Mouse (Mus musculus) mature B cell (primary cell): ENCODE data around the gene Actl11.

Experiments used
- in situ Hi-C: fragments of 300-500 bp; cut with MboI; formaldehyde crosslinking; loops from 2 replicates; pipeline ENCODE4 v1.14.3; 2019

Gene Actl11

DNA sequence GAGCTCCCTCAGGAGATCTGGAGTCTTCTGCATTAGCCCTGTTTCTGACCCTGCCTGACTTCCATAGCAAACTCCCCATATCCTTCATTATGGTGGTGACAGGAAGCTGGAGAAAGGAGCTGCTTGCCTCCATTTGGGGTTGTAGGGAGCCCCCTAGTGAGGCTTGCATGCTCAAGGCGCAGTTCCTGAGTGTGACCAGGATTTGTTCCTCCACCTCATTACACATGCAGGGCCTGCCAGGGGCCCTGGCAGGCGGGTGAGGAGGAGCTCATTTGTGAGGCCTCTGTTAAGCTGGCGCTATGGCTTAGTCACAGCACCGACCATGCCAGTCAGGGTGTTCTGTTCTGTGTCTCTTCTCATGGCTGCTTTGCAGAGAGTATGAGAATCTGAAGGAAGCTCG, 33.6 kb downstream of the Actl11 start:
- in situ Hi-C loops: no loop called here

DNA sequence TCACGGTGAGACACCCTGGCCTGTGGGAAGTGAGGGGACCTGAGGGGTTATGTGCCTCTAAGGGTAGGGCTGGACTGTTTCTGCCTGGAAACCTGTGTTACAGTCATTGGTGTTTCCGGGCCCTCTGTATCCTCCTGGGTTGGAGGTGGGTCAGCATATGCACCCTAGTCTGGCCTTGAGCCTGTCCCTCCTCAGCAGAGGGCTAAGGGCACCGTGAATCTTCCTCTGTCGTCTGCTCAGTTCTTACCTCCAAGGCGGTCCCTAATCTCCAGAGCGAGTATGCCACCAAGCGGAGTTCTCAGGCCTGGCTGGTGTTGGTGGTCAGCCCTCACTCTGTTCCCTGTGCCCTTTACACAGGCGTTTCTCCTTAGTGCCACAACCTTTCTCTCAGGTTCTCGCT, 34.6 kb downstream of the Actl11 start:
- in situ Hi-C loops: no loop called here

DNA sequence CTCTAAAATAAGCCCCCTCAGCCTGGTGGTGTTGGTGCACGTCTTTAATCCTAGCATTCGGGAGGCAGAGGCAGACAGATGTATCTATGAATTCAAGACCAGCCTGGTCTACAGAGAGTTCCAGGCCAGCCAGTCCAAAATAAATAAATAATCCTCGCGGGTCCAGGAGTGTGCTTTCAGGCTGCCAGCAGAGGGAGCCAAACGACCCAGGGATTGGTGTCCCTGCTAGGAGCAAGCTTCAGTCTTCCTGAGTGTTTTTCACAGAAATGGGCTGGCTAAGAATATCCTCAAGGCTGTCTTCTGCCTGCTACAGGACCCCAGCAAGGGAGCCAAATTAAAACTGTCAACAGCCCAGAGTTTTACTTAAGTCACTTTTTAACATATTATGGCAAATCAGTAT, 35.4 kb downstream of the Actl11 start:
- in situ Hi-C loops: no loop called here

DNA sequence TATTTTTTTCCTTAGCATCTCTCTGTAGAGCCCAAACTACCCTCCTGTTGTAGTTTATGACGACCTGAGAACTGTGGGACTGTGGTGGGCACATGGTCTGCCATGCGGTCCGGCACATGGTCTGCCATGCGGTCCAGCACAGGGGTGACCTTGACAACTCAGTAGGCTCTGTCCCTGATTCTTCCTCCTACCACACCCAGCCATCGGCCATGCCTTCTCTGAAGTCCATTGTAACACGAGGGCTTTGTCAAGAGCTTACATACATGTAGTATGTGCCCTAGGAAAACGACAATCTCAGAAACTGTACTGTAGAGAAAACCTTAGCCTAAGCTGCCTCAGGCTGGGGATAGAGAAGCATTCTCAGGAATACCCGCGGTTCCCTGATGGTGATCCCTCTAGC, 36.4 kb downstream of the Actl11 start:
- in situ Hi-C loops: no loop called here

DNA sequence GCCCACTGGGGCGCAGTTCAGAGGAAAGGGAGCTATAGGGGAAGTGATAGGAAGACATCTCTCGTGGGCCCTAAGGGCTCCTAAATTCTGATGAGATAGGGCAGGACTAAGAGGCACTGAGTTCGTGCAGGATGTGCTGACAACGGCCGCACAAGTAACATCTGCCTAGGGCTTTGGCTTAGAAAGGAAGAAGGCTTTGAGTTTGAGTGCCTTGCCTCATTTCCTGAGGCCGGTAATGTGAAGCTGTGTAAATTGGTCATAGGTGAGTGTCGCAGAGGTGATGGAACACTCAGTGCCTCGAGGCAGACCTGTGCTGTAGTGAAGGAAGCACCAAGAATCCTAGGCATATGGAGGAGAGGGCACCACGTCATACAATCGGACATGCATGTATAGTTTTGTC, 38.4 kb downstream of the Actl11 start:
- in situ Hi-C loops: no loop called here

DNA sequence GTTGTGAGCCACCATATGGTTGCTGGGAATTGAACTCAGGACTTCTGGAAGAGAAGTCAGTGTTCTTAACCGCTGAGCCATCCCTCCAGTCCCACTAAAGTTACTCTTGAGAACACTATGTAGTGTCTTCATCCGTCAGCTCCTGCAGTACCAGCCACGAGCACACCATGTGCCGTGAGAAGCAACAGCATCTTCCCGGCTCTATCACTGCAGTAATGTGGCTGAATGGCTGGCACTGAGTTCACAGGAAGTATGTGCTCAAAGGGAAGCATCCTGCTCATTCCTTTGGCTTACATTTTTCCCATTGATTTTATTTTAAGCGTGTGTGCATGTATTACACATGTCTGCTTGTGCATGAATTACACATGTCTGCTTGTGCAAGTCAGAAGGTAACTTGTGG, 39.2 kb downstream of the Actl11 start:
- in situ Hi-C loops: no loop called here

DNA sequence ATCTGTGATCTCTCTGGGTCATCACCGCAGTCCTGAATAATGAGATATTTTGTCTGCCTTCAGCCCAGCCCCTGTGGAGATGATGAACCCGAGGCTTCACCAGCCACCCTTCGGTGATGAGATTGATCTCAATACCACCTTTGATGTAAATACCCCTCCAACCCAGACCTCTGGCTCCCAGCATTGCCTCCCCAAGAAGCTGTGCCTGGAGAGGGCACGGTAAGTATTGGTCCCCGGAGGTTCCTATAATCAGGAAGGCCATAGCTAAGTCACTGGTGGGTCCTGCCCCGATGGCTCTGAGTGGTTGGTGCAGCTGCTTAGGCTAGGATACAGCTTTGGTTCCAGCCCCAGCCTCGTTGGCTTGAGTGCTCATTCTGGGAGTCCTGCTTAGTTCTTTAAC, 40.3 kb downstream of the Actl11 start:
- in situ Hi-C loops: no loop called here

DNA sequence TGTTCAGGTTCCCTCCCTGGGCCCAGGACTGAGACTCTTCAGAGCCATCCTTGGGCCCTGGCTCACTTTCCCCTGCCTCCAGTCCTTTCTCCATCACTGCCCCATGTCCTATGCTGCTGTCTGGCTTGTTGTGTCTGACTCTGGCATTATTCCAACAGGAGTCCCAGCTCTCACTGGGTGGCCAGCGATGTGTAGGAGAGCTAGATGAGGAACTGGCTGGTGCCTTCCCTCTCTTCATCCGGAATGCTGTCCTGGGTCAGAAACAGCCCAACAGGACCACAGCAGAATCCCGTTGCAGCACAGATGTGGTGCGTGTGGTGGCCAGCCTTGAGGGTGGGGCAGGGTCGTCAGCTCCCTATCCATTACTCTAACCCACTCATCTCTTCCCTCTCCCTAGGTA, 42.0 kb downstream of the Actl11 start:
- in situ Hi-C loops: no loop called here

DNA sequence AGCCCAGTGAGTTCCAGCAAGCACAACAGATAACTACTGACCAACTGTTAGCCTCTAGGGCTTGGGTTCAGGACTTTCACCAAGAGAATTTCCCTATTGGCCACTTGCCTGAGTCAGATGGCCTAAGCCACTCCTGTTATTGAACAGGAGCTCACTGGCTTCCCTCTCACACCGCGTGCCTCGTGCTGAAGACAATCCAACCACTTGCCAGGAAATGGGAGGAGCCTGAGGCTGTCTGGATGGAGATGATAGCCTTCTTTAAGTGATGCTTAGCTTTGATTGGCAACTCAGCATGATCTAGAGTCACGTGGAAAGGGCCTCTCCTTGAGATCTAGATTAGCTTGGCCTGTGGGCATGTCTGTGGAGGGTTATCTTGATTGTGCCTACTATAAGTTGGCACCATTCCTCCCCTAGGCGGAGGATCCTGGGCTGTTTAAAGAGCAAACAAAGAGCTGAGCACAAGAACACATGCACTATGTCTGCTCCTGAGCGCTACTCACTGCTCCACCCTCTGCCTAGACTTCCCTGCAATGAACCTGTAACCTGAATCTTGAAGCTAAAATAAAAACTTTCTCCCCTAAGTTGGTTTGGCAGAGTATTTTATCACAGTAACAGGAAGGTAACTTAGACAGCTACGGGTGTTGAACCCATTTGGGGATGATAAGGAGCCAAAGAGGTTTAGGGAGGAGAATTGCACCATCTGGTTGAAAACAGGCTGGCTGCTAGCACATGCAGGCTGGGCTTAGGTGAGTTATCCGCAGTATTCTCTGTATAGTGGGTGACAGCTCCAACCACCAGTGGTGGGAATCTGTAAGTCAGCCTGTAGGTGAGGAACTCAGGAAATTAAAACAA, 43.6 kb downstream of the Actl11 start:
- in situ Hi-C loops: no loop called here

DNA sequence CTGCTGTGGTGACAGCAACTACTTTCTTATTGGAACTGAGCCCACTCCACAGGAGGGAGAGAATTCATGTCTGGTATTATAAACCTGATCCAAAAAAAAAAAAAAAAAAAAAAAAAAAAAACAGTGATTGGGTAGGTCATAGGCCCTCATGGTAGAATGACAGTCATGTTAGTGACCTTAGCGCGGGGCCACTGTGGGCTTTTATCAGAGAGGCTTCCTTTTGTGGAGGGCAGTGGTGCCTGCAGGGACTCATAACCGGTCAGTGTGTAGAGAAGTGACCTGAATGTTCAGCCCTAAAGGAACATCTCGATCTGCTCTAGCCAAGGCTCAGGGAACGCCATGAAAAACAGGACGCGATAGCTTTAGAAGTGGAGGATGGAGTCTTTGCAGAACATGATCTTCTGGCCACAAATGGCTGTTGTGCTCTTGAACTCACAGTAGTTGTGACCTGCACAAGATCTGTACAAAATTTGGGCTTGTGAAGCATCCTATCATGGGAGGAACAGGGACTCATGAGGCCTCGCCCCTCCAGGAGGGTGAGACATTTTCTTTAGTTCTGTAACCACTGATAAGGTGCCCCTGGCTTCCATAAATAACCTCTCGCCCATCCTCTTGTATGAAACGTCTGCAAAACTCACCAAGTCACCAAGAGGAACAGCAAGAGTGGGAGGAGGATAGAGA, 46.4 kb downstream of the Actl11 start:
- in situ Hi-C loops: no loop called here

DNA sequence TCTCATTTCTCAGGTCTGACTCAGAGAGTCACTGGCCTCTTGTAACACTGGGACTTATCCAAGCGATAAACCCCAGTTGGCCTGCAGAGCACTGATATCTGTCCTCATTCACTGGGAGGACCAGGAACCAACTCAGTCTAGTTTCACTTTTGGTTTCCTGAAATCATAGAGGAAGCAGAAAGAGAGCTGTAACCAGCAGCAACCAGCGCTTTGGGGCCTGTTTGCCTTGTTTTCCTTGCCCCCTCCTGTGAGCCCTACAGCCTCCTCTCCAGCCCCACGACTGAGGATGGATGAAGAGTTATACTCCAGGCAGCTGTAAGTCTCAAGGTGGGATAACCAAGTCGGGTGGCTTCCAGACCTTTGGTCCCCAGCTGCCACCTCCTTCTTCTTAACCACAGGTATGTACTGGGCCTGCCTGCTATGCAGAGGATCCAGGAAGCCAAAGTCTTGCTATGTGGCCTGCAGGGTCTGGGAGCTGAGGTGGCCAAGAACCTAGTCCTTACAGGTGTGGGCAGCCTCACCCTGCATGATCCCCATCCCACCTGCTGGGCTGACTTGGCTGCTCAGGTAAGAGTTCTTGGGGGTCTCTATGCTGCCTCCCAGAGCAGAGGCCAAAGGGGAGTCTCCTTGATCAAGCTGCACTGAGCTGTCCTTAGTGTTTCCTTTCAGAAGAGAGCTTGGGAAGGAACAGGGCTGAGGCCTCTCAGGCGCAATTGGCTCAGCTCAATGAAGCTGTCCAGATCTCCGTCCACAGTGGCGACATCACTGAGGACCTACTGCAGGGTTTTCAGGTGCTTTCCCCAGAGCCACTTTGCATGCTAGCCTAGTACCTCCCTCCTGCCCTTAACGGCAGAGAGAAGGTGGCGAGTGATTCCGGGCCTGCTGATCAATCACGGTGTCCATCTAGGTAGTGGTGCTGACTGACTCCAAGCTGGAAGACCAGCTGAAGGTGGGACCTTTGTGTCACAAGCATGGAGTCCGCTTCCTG, 47.4 kb downstream of the Actl11 start, which contains the start of gene Uba7:
Gene Uba7, plus strand, starts transcription at position 107 of the 988 bp plus-strand sequence.
- in situ Hi-C loops: no loop called here

DNA sequence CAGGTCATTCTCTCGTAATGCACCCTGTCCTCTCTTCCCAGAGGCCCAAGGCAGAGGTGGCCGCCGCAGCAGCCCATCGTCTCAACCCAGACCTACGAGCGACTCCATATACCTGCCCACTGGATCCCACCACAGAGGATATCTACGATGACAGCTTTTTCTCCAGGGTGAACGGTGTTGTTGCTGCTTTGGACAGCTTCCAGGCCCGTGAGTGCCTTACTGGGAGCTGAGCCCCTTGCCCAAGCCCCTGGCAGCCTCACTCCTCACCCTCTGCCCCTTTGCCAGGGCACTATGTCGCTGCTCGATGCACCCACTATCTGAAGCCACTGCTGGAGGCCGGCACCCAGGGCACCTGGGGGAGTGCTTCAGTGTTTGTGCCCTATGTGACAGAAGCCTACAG, 50.5 kb downstream of the Actl11 start:
- in situ Hi-C loops: no loop called here
